Mouse (Mus musculus): ENCODE measurements around the gene Gm26657.

Gene Gm26657

GRCm38 (mm10) chr4:56757693-56758092 is 17.8 kb downstream of the Gm26657 start:
- DNase-seq (ENCODE audit: low spot score) = no peak

- no peak for DNase-seq (ENCODE audit: low spot score)
Measured at GRCm38 (mm10) chr4:56767861-56768284, 28.0 kb downstream of the Gm26657 start.

GRCm38 (mm10) chr4:56768913-56769312 is 29.0 kb downstream of the Gm26657 start:
- DNase-seq (ENCODE audit: low spot score) = no peak

GRCm38 (mm10) chr4:56771065-56771464 is 31.2 kb downstream of the Gm26657 start:
- no peak for DNase-seq (ENCODE audit: low spot score)

All from yolk sac, embryonic 10.5 days (tissue).